Mouse (Mus musculus): ENCODE data around the gene Enpp3. TPM values are rescaled to one million over a fixed set of nuclear protein-coding genes. Genes with fewer than 3 reads are reported as not detected.

Enpp3 gene
- under 1 TPM; 0.63 to 0.94 TPM for total RNA-seq (2021)
- long read RNA-seq, experiment 1, partial matches to known transcripts = 1 of 2 reads
- long read RNA-seq, experiment 1, other reads (novel, unspliced or antisense) = 1 of 2 reads
- long read RNA-seq, experiment 2 = 0 reads

DNA sequence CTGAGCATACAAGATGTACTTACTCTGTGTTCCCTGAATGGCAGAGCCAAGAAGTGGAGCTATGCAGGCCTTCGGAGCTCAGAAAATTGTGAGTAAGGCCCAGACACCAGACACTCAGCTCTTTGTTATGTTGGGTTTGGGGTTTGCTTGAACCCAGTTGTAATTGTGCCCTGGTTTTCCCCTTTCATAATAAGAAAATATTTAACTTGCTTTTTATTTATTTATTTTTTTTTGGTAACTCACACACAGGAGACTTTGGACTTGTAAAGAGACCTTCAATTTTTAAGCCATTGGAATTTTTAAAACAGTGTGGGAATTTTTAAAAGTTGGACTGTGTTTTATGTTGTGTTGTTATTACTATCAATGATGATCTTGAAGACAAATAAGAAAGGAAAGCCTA lies at the start of gene Enpp3:
Gene Enpp3, minus strand, starts transcription at position 148 of the 400 bp plus-strand sequence.
- intact Hi-C loops (cut with DNase I) = no loop called here
- no peak for DNase-seq (ENCODE audit: low spot score in 2 of 2)

DNA sequence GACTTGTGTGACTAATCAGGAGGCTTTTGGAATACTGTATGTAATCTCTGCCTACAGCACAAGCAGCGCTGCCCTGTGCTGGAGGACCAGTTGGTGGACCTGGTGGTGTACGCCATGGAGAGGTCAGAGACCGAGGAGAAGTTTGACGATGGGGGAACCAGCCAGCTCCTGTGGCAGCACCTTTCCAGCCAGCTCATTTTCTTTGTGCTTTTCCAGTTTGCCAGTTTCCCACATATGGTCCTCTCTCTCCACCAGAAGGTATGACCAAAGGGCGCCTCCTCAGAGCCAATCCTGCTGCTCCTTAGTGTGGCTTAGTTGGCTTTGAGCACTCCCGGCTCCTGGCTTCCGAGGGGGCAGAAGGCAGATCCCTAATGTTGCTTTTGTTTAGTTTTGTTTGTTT lies 45.7 kb upstream of the Enpp3 start:
- no peak for DNase-seq (ENCODE audit: low spot score in 2 of 2)
- intact Hi-C loops (cut with DNase I) = no loop called here

GRCm38 (mm10) chr10:24886008-24886407 lies 43.4 kb upstream of the Enpp3 start:
- peak; percentile 16 to 18 for DNase-seq (ENCODE audit: low spot score in 2 of 2)
- intact Hi-C loops (cut with DNase I) = no loop called here

DNA sequence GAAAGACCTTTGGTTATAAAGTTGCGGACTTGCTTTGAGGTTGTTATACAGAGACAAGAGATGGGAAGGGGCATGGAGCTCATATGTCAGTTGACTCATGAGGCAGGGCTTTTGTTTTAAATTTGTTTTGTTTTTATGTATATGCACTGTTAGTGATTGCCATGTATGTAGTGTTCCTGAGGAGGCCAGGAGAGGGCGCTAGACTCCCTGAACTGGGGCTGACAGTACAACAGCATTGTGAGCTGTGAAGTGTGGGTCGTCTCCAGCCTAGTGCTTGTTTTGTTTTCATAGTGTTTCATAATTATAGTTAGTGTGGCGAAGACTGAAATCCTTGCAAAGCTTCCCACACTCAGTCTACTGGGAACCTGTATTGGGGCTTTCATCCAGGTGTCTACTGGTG lies 31.0 kb upstream of the Enpp3 start:
- intact Hi-C loops (cut with DNase I) = loop anchor here (5.0 to 10.0 kb wide), 2 partner anchors 39 to 351 kb away; no protein-coding TSS in a partner anchor
- peak in 1 of 2 experiments; percentile 11 for DNase-seq (ENCODE audit: low spot score in 2 of 2)

- DNase-seq (ENCODE audit: low spot score in 2 of 2) = peak; percentile 99
- intact Hi-C loops (cut with DNase I) = loop anchor here (5.0 to 10.0 kb wide), 2 partner anchors 42 to 355 kb away; no protein-coding TSS in a partner anchor
These were observed 27.2 kb upstream of the Enpp3 start, which contains the start of gene Med23 for GRCm38 (mm10) chr10:24869760-24870290. TSS of gene Med23 (plus strand) at chr10:24869986.

- intact Hi-C loops (cut with DNase I) = no loop called here
- no peak for DNase-seq (ENCODE audit: low spot score in 2 of 2)
These were observed 21.8 kb upstream of the Enpp3 start for GRCm38 (mm10) chr10:24864434-24864833.

- DNase-seq (ENCODE audit: low spot score in 2 of 2) = no peak
- intact Hi-C loops (cut with DNase I) = no loop called here
These were observed 20.5 kb upstream of the Enpp3 start for GRCm38 (mm10) chr10:24863146-24863545.

DNA sequence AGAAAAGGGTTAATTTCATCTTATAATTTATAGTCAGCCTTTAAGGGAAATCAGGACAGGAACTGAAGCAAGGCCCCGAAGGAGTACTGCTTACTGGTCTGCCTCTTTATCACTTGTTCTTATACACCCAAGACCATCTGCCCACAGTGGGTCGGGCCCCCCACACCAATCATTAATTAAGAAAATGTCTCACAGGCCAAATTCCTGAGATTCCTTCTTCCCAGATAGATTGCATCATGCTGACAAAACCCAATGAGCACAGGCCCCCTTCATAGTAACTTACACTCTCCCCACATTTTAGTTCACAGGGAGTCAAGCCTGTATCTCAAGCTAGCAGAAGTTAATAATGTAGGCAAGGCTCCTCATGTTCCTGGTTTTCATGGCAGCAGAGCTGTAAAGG lies 625 bp downstream of the Enpp3 start:
- DNase-seq (ENCODE audit: low spot score in 2 of 2) = no peak
- intact Hi-C loops (cut with DNase I) = no loop called here

DNA sequence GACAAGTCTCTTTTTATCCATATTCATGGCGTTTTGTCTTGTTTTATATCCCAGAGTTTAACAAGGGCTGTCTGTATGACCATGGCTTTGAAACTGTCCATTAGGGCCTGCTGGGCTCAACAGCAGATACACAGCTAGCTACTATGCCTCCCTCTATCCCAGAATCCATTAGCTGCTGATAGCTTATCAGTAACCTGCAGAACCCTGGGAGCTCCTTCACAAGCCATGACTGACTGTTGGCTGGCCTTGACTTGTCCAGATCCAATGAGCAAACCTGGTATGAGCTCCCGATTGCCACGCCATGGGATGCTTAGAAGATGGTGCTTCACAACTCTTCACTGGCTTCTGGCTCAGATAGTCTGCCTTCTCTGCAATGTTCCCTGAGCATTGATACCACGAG lies 1.8 kb downstream of the Enpp3 start:
- intact Hi-C loops (cut with DNase I) = no loop called here
- no peak for DNase-seq (ENCODE audit: low spot score in 2 of 2)

GRCm38 (mm10) chr10:24836366-24837038 lies 6.1 kb downstream of the Enpp3 start:
- intact Hi-C loops (cut with DNase I) = no loop called here
- no peak for DNase-seq (ENCODE audit: low spot score in 2 of 2)

GRCm38 (mm10) chr10:24835702-24836342 lies 6.8 kb downstream of the Enpp3 start:
- no peak for DNase-seq (ENCODE audit: low spot score in 2 of 2)
- intact Hi-C loops (cut with DNase I) = no loop called here

DNA sequence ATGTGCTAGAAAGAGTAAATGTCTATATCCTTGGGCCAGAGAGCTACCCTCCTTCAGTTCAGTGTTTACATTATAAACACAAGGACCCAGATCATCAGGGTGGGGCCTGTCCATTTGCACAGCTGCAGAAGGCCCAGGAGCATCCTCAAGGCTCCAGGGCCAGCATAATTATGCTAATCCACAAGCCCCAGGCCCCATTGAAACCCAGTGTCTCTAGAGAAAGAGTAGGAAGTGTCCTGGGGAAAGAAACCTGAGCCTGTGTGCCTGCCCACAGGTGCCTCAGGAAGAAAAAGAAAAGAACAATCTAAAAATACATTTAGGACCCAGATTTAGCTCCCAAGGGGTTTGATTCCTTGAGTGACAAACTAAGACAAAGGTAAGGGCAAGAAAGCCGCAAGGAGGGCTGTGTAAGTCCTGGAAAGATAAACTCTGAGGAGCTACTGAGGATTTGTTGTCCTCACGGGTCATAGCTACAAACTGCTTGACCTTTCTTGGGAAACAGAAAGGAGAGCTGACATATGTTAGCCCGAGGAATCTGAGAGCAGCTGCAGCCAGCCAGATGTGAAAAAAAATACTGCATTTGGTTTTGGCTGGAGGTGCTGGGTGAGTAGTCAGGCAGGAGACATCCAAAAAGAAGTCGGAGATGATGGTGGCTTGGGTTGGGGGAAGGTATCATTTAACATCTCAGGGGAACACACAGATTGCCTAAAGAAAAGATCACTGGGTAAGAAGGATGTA lies 7.8 kb downstream of the Enpp3 start:
- intact Hi-C loops (cut with DNase I) = no loop called here
- no peak for DNase-seq (ENCODE audit: low spot score in 2 of 2)

GRCm38 (mm10) chr10:24832306-24832705 lies 10.3 kb downstream of the Enpp3 start:
- no peak for DNase-seq (ENCODE audit: low spot score in 2 of 2)

DNA sequence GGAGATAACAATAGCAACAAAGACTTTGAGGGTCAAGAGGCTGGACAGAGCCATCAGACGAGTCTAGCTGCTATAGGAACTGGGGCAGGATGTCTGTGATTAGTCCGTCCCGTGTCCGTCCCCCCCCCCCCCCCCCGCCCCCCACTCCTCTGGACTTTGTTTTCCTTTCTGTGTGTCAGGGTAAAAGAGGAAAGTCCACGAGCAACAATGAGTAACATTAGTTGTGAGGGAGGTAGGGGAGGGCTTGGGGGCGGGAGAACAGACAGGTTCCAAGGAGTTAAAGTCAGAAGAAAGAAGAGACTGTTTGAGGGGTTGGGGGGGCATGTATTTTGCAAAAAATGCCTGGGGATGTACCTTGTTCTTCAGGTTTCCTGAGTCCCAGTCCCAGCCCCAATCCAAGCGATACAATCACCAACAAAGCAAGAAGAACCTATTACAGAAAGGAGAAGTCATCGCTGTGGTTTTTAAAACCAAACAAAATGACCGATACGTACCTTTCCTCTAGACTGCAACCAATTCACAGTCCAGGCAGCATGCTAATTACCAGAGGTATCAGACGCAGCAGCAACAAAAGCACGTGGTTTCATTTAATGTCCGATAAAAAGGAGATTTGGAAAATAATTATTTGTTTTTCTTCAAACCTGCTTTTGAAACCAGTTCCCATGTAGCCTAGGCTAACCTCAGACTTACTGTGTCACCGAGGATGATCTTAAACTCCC lies 11.1 kb downstream of the Enpp3 start:
- intact Hi-C loops (cut with DNase I) = no loop called here

More at GRCm38 (mm10) chr10:24832306-24832705, 10.3 kb downstream of the Enpp3 start:
- intact Hi-C loops (cut with DNase I) = no loop called here

GRCm38 (mm10) chr10:24830448-24830847 lies 12.2 kb downstream of the Enpp3 start:
- intact Hi-C loops (cut with DNase I) = no loop called here
- no peak for DNase-seq (ENCODE audit: low spot score in 2 of 2)

More for the DNA sequence above, 11.1 kb downstream of the Enpp3 start:
- DNase-seq (ENCODE audit: low spot score in 2 of 2) = no peak

- no peak for DNase-seq (ENCODE audit: low spot score in 2 of 2)
- intact Hi-C loops (cut with DNase I) = no loop called here
These were observed 14.5 kb downstream of the Enpp3 start for GRCm38 (mm10) chr10:24828136-24828535.

GRCm38 (mm10) chr10:24826130-24826529 lies 16.5 kb downstream of the Enpp3 start:
- intact Hi-C loops (cut with DNase I) = no loop called here
- DNase-seq (ENCODE audit: low spot score in 2 of 2) = no peak

DNA sequence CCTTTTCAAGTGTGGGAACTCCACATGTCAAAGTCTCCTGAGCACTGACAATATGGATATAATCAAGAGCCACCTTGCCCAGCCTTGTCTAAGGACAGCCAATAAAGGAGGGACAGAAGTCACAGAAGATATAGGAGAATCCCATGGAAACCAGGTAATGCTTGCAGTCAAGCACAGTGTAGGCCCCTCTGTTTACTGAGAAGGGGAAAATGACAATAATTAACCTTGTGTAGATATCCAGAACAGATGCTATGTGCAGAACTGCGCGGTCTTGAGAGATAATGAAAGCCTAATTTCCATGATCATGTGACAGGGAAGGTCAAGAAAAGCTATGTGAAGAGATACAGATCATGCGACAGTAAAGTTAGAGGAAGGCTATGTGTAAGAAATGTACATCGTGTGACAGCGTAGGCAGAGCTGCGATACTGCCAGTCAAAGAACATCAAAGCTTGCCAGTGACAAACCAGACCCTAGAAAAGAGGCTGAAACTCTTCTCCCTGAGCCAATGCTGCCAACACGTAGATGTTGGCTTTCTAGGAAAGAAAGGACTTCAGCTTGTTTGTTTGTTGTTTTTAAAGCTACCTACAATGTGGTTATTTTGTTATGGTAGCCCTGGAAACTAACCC lies 17.1 kb downstream of the Enpp3 start:
- DNase-seq (ENCODE audit: low spot score in 2 of 2) = no peak
- intact Hi-C loops (cut with DNase I) = no loop called here

- intact Hi-C loops (cut with DNase I) = no loop called here
- no peak for DNase-seq (ENCODE audit: low spot score in 2 of 2)
These were observed 18.0 kb downstream of the Enpp3 start for GRCm38 (mm10) chr10:24824621-24825020.
